Mouse (Mus musculus) hindbrain, postnatal 0 days (tissue): ENCODE measurements around the gene Galr2. TPM values are rescaled to one million over a fixed set of nuclear protein-coding genes. Genes with fewer than 3 reads are reported as not detected.

Experiments used
- ATAC-seq: fragments of 200-750 bp; cut with Nextera tagmentation; 2 replicates; pipeline ENCODE4 v1.8.0; 2017; ENCODE audit warnings: mild to moderate bottlenecking, moderate TSS enrichment, moderate library complexity
- DNase-seq: peaks from one replicate; pipeline ENCODE4 v3.0.0-alpha.2; 2015; ENCODE audit warnings: low spot score
- H3K27ac ChIP-seq: fragments of 300-500 bp; sonication (generic); 2 replicates; pipeline ENCODE4 v1.5.1; 2014; ENCODE audit warnings: mild to moderate bottlenecking
- H3K27me3 ChIP-seq: fragments of 300-500 bp; sonication (generic); 2 replicates; pipeline ENCODE4 v1.6.1; 2014; ENCODE audit warnings: low read length, mixed read lengths; ENCODE audit not compliant: insufficient read depth
- H3K36me3 ChIP-seq: fragments of 300-500 bp; sonication (generic); 2 replicates; pipeline ENCODE4 v1.6.1; 2014; ENCODE audit warnings: low read length, mixed read lengths; ENCODE audit not compliant: insufficient read depth
- H3K4me1 ChIP-seq: fragments of 300-500 bp; sonication (generic); 2 replicates; pipeline ENCODE4 v1.6.1; 2014; ENCODE audit warnings: antibody characterized with exemption, low read length, mixed read lengths; ENCODE audit not compliant: insufficient read depth
- H3K4me2 ChIP-seq: fragments of 300-500 bp; sonication (generic); 2 replicates; pipeline ENCODE4 v1.6.1; 2014; ENCODE audit warnings: low read depth, mild to moderate bottlenecking, low read length, moderate library complexity, mixed read lengths
- H3K4me3 ChIP-seq: fragments of 300-500 bp; sonication (generic); 2 replicates; pipeline ENCODE4 v1.5.1; 2014; ENCODE audit warnings: low read length
- H3K9ac ChIP-seq: fragments of 300-500 bp; sonication (generic); replicated peaks from 2 replicates; pipeline ENCODE4 v1.6.1; 2014; ENCODE audit warnings: mild to moderate bottlenecking, low read length, moderate library complexity, mixed read lengths
- H3K9me3 ChIP-seq: fragments of 300-500 bp; sonication (generic); 2 replicates; pipeline ENCODE4 v1.6.1; 2016; ENCODE audit warnings: low read length, mixed read lengths
- CTCF ChIP-seq: IDR thresholded peaks from 2 replicates; pipeline ENCODE4 v1.5.1; 2016; ENCODE audit warnings: antibody characterized with exemption, control low read depth, low read depth
- WGBS: fragments of 180-500 bp; shearing (Covaris S2); extraction: QIAGEN DNeasy Blood & Tissue Kit; methylation state at CpG from one replicate; pipeline ENCODE4 v1.1.7; 2014; 5-methylcytosine and 5-hydroxymethylcytosine counted together
- polyA plus RNA-seq: library from polyadenylated mRNA; unstranded; fragments of >200 nt; fragmentation: Nextera tagmentation; extraction: Ambion mirVana; gene quantifications from 2 replicates; pipeline ENCODE4 v1.2.1, GENCODE M21; 2015
- total RNA-seq: library from RNA; depleted of rRNA; stranded (reverse); fragments of >200 nt; gene quantifications from 2 replicates; pipeline ENCODE4 v1.2.3, GENCODE M21; 2014; rRNA removed

The Galr2 gene
- 0.40 TPM in 1 of 2 replicates, not detected in the other for total RNA-seq
- 0.34 and 0.44 TPM in 2 replicates for polyA plus RNA-seq

DNA sequence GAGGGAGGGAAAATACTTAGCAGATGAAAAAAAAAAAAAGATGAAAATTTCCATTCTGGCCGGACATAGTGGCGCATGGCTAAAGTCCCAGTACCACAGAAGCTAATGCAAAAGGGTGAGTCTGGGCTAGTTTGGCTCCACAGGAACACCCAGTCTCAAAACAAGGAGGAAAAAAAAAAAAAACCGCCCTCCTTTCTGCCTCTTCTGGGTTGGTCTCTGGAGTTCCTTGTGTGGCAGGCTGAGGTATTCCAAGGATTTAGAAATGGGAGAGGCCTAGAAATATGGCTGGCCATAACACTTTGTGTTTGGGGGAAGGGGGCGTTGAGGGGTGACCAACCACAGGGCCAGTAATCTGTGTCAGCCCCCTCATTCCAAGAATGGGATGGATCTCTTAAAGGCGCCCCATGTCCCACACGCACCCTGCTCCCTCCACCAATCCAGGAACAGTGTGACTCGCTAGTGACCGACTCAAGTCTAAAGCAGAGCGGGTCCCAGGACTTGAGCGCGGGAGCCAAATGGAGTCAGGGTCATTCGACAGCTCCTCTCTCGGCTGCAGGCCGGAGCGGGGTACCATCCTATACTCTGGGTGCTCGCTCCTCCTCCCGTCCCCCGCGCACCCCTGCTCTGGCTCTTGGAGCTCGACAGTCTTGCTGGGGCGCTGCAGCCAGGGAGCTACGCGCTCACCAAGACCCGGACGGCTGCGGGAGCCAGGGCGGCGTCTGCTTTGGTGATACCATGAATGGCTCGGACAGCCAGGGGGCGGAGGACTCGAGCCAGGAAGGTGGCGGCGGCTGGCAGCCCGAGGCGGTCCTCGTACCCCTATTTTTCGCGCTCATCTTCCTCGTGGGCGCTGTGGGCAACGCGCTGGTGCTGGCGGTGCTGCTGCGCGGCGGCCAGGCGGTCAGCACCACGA is at the start of gene Galr2:
Galr2 (plus strand) TSS at position 189 of the 913 bp plus-strand sequence.
- H3K27ac ChIP-seq: no peak within 1 kb of the TSS
- H3K9ac ChIP-seq: 0 out of 2 replicates have a peak within 1 kb of the TSS, but pooled peaks have one; percentile 24
- no peak for DNase-seq
- H3K9me3 ChIP-seq: no peaks in the 10 kb centered on the region
- WGBS: 7% methylated on average over 48 of the region's 48 CpGs
- peak; percentile 33 for TF ChIP-seq CTCF
- H3K4me3 ChIP-seq: peak within 1 kb of the TSS; percentile 32
- no peak for ATAC-seq
- H3K36me3 ChIP-seq: no peaks in the 10 kb centered on the region
- H3K4me2 ChIP-seq: peak within 1 kb of the TSS; percentile 54
- H3K27me3 ChIP-seq: peaks cover 31% of the 10 kb centered on the region
- H3K4me1 ChIP-seq: peaks cover 8% of the 10 kb centered on the region

DNA sequence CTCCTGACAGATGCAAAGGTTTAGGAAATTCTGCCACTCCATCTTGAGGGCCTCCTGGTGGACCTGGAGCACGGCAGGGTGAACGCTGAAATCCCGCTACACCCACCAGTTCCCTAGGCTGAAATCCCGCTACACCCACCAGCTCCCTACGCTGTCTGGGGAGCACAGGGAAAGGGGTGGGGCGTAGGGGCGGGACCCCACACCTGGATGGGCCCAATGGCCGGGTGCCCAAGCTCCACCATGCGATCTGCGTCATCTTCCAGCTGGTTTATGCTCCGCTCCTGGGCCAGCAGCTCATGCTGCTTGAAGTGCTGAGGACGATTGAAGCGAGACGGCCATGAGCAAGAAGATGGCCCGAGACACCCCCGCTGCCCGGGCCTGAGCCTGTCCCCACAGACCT is 48.3 kb upstream of the Galr2 start:
- no peak for TF ChIP-seq CTCF
- WGBS: 25% methylated on average over 17 of the region's 17 CpGs
- H3K36me3 ChIP-seq: no peaks in the 10 kb centered on the region
- H3K4me2 ChIP-seq: no peak overlapping the region
- DNase-seq (no peak), ATAC-seq (peak; percentile 55; the same call in 1 of the 2 replicates)
- no peaks in the 10 kb centered on the region for H3K4me1 ChIP-seq
- H3K4me3 ChIP-seq: 0 out of 2 replicates have a peak overlapping the region, but pooled peaks have one; percentile 3
- no peak overlapping the region for H3K27ac ChIP-seq
- H3K9me3 ChIP-seq: no peaks in the 10 kb centered on the region
- no peaks in the 10 kb centered on the region for H3K27me3 ChIP-seq
- H3K9ac ChIP-seq: 0 out of 2 replicates have a peak overlapping the region, but pooled peaks have one; percentile 21

DNA sequence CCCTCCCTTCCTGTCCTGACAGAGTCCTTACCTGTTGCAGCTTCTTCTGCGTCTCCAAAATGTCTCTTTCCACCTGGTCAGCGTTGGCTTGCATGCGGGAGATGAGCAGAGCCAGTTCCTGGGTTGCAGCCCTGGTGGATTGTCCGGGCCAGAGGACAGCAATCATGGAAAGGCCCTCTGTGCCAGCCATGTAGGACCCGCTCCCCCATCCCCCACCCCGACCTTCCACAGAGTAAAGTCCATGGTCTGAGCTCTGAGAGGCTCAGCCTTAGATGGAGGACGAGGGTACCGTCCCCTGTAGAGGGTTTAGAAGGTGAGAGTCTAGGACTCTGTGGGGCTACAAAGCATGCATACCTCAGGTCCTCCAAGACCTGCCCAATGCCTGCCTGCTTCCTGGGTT is 45.8 kb upstream of the Galr2 start:
- H3K9me3 ChIP-seq: no peaks in the 10 kb centered on the region
- no peak overlapping the region for H3K27ac ChIP-seq
- TF ChIP-seq CTCF: no peak
- ATAC-seq (no peak), DNase-seq (no peak)
- H3K9ac ChIP-seq: no peak overlapping the region
- no peaks in the 10 kb centered on the region for H3K27me3 ChIP-seq
- H3K36me3 ChIP-seq: no peaks in the 10 kb centered on the region
- H3K4me3 ChIP-seq: no peak overlapping the region
- WGBS: 85% methylated on average over 8 of the region's 8 CpGs
- H3K4me2 ChIP-seq: no peak overlapping the region
- no peaks in the 10 kb centered on the region for H3K4me1 ChIP-seq

DNA sequence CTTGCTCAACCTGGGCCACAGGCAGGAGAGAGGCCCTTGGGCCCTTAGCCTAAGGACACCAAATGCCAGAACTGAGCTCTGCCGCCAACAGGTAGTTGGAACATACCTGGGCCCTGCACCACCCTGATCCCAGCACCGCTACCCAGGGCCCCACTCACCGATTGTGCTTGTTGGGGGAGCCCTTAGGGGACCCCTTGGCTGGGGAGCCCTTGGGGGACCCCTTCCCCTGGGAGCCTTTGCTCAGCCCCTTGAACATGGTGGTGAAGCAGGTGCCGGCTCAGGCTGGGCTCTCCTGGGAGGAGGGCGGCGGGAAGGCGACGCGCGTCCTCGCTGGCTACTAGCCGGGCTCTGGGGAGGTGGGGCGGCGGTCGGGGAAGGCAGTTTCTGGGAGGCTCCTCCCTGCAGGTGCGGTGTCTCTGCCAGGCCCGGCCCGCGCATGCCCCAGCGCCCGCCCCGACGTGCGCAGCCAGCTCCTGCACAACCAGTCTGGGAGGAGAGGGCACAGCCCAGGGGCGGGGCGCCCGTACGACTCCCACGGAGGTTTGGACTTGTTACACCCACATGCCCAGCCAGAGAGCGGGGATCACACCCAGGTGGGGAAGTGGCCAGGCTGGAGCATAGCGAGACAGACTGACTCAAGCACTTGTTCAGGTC is 42.9 kb upstream of the Galr2 start, which contains the start of gene Evpl:
Evpl (minus strand) TSS at position 336 of the 654 bp plus-strand sequence.
- DNase-seq (no peak), ATAC-seq (peak; percentile 44; the same call in 1 of the 2 replicates)
- no peaks in the 10 kb centered on the region for H3K36me3 ChIP-seq
- H3K27me3 ChIP-seq: no peaks in the 10 kb centered on the region
- H3K4me2 ChIP-seq: peak within 1 kb of the TSS; percentile 13; the same call in 1 of the 2 replicates
- H3K4me3 ChIP-seq: no peak within 1 kb of the TSS
- TF ChIP-seq CTCF: no peak
- 15% methylated on average over 29 of the region's 31 CpGs for WGBS
- no peak within 1 kb of the TSS for H3K9ac ChIP-seq
- no peak within 1 kb of the TSS for H3K27ac ChIP-seq
- H3K4me1 ChIP-seq: no peaks in the 10 kb centered on the region
- H3K9me3 ChIP-seq: no peaks in the 10 kb centered on the region

DNA sequence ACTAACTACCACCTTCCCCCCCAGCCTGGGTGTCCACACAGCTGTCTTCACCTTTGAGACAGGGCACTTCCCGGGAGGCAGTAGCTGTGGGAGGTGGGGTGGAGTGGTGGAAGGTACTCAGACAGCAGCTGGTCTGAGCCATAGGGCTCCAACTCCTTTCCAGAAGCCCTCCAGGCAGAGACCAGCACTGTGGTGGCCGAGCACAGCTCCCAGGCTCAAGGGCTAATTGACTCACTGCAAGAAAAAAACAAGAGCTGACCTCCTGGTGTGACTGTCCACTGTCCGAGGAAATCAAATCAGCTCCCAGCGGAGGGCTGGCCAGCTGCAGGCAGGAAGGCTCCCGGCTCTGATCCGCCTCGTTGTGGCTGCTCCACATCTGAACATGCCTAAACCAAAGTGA is 40.9 kb upstream of the Galr2 start:
- H3K4me2 ChIP-seq: no peak overlapping the region
- DNase-seq (no peak), ATAC-seq (no peak)
- no peaks in the 10 kb centered on the region for H3K9me3 ChIP-seq
- H3K4me1 ChIP-seq: no peaks in the 10 kb centered on the region
- H3K4me3 ChIP-seq: no peak overlapping the region
- 15% methylated on average over 7 of the region's 7 CpGs for WGBS
- no peak for TF ChIP-seq CTCF
- H3K9ac ChIP-seq: no peak overlapping the region
- no peaks in the 10 kb centered on the region for H3K27me3 ChIP-seq
- H3K36me3 ChIP-seq: peaks cover 11% of the 10 kb centered on the region; the same call in 1 of the 2 replicates
- no peak overlapping the region for H3K27ac ChIP-seq

DNA sequence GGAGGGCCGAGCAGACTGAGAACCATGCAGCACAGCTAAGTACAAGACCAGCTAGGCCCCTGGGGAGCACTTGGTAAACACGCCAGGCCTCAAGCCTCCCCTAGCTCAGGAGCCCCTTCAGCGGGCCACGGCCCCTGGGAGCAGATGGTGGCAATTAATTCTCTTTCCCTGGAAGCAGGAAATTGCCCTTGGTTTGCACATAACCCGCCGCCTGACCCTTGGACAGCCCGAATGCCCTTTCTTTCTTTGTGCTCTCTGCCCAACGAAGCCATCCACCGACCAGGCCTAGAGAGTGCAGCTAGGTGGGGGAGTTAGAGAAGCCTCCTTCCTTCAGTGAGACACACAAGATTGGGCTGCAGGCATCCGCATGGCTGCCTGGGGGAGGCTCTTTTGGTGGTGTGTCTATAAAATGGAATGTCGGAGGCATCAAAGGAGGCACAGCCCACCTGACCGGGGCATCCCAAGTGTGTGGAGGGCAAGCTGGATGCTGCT is 38.9 kb upstream of the Galr2 start:
- Histone ChIP-seq H3K27ac (no peak overlapping the region), H3K4me1 (no peaks in the 10 kb centered on the region), H3K4me3 (no peak overlapping the region), H3K27me3 (no peaks in the 10 kb centered on the region), H3K9me3 (no peaks in the 10 kb centered on the region), H3K9ac (no peak overlapping the region), H3K36me3 (peaks cover 31% of the 10 kb centered on the region), H3K4me2 (no peak overlapping the region)
- DNase-seq: no peak
- no peak for ATAC-seq
- 50% methylated on average over 12 of the region's 12 CpGs for WGBS
- TF ChIP-seq CTCF: no peak
